8 mouse cellular contexts compared by ENCODE assay signal in the genomic region with DNA sequence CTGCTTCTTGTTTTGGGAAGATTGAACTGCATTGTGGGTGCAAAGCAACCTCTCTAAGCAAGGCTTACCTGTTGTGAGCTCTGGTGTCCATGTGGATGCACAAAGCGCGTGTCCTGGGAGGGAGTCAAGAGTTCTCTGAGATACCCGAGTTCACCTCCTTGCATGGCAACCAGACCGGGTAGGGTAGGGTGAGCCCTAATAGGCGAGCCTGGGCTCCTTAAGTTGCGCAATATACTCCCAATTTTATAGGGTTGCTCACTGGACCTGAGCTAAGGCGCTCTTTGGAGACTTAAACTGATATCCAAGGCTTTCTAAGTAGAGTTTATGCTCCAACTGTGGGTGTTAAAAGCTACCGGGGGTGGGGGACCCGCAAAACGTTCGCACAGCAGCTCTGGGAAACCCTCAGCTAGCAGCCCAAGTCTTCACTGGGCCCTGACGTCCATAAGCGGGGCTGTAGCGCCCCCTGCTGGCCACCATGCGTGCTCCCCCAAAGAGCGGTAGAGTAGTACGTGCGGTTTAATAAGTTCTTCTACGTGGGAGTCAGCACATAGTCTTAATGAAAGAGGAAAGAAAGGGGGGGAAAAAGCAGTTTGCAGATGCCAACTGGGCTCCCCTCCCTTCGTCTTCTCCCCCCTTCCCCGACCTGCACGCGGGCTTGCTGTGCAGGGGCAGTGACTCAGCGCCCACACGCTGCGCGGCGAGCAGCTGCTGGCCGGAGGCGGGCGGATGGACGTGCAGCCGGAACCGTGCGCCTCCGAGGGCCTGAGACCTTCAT. TPM values are rescaled to one million over a fixed set of nuclear protein-coding genes. Genes with fewer than 3 reads are reported as not detected.
A peak's percentile ranks its signal among the peaks of the same experiment; 100 is the strongest.
DNase-seq lines count a peak whose midpoint lies in the region; ATAC-seq lines count a peak whose summit lies in the region.

No protein-coding gene starts in this region.

- peak; percentile 68 to 79 for DNase-seq in cerebellum, postnatal 4 days (ENCODE audit: low spot score in 2 of 2)
- DNase-seq in gastrocnemius, postnatal 10 days, result peak; percentile 91
- peak; percentile 81 to 86 for DNase-seq in left cerebral cortex, postnatal 14 days (ENCODE audit: low spot score in 2 of 2)
- peak; percentile 93 for DNase-seq in mesoderm, embryonic 11.5 days (ENCODE audit: low read depth, low spot score)
- peak; percentile 84 for DNase-seq in right cerebral cortex, postnatal 25 days
- DNase-seq in yolk sac, embryonic 10.5 days (ENCODE audit: low spot score), result peak; percentile 85

- intact Hi-C loops in left cerebral cortex, postnatal 14 days (cut with DNase I), result loop anchor here (1.0 to 10.0 kb wide), 5 partner anchors 82 to 463 kb away; no protein-coding TSS in a partner anchor

- peak; percentile 77 for ATAC-seq in activated CD4-positive, CD25-positive, alpha-beta regulatory T cell, adult 4 months
- peak; percentile 74 for ATAC-seq in inflammation-experienced regulatory T-cells, adult 6 months

RNA-seq across cellular contexts. Expression of gene Adm, which starts 2.6 kb away (rescaled TPM):
- polyA plus RNA-seq in activated CD4-positive, CD25-positive, alpha-beta regulatory T cell, adult 4 months (2017; shearing (Covaris generic)), result not detected
- 1 to 10 TPM; 6.3 to 9.9 TPM for total RNA-seq in gastrocnemius, postnatal 10 days (2021)
- polyA plus RNA-seq in inflammation-experienced regulatory T-cells, adult 6 months (2017; shearing (Covaris generic)), result not detected
- total RNA-seq in left cerebral cortex, postnatal 14 days (2021), result 1 to 10 TPM; 2.1 to 3.9 TPM

RNA-seq across cellular contexts. Expression of gene Sbf2, which starts 15.4 kb away (rescaled TPM):
- 1 to 10 TPM in 1 of 2 experiments, under 1 TPM in 1; 0.84 to 2.3 TPM for polyA plus RNA-seq in activated CD4-positive, CD25-positive, alpha-beta regulatory T cell, adult 4 months (2017; shearing (Covaris generic))
- 10 to 100 TPM; 27.0 to 36.0 TPM for total RNA-seq in gastrocnemius, postnatal 10 days (2021)
- polyA plus RNA-seq in inflammation-experienced regulatory T-cells, adult 6 months (2017; shearing (Covaris generic)), result 1 to 10 TPM in 2 of 3 experiments, under 1 TPM in 1; 0.40 to 2.9 (median 2.1) TPM
- total RNA-seq in left cerebral cortex, postnatal 14 days (2021), result 10 to 100 TPM; 60.2 to 65.5 TPM

Comparison
In these comparisons a context has a peak if more than half of its experiments do, and no peak if none do; other contexts are left out.
1. Peak in every context shown above with its lines: DNase-seq and ATAC-seq.